Mouse (Mus musculus): Measurements from ENCODE around the gene Wnt16. TPM values are rescaled to one million over a fixed set of nuclear protein-coding genes. Genes with fewer than 3 reads are reported as not detected.

The Wnt16 gene
- polyA plus RNA-seq, 1 experiment from 2014 or later: 0.43 TPM

GRCm38 (mm10) chr6:22293922-22294321 is 5.9 kb downstream of the Wnt16 start:
- H3K36me3 ChIP-seq (ENCODE audit: control insufficient read depth, insufficient read depth, low read length): no peaks in the 10 kb centered on the region

GRCm38 (mm10) chr6:22297028-22297427 is 9.0 kb downstream of the Wnt16 start:
- ATAC-seq (ENCODE audit: low read depth): no peak
- Histone ChIP-seq H3K9me3 (ENCODE audit: control insufficient read depth, low read length) (no peaks in the 10 kb centered on the region), H3K9ac (replicated peaks; ENCODE audit: low read depth, low read length) (no peak overlapping the region), H3K4me3 (ENCODE audit: low read depth, low read length) (no peak overlapping the region), H3K4me2 (ENCODE audit: low read depth, low read length) (no peak overlapping the region), H3K27ac (ENCODE audit: low read depth, low read length) (no peak overlapping the region), H3K27me3 (ENCODE audit: control insufficient read depth, insufficient read depth, low read length) (peaks cover 10% of the 10 kb centered on the region), H3K36me3 (ENCODE audit: control insufficient read depth, insufficient read depth, low read length) (no peaks in the 10 kb centered on the region), H3K4me1 (ENCODE audit: control insufficient read depth, insufficient read depth, low read length) (no peaks in the 10 kb centered on the region)
- WGBS: 85% methylated on average over 6 of the region's 6 CpGs

More at GRCm38 (mm10) chr6:22293922-22294321, 5.9 kb downstream of the Wnt16 start:
- Histone ChIP-seq H3K4me1 (ENCODE audit: control insufficient read depth, insufficient read depth, low read length) (peaks cover 4% of the 10 kb centered on the region; the same call in 1 of the 2 replicates), H3K4me3 (ENCODE audit: low read depth, low read length) (no peak overlapping the region), H3K9me3 (ENCODE audit: control insufficient read depth, low read length) (no peaks in the 10 kb centered on the region), H3K27ac (ENCODE audit: low read depth, low read length) (no peak overlapping the region), H3K9ac (replicated peaks; ENCODE audit: low read depth, low read length) (no peak overlapping the region), H3K4me2 (ENCODE audit: low read depth, low read length) (no peak overlapping the region), H3K27me3 (ENCODE audit: control insufficient read depth, insufficient read depth, low read length) (peaks cover 25% of the 10 kb centered on the region)
- 15% methylated on average over 3 of the region's 3 CpGs for WGBS
- ATAC-seq (ENCODE audit: low read depth): no peak

- 63% methylated on average over 14 of the region's 14 CpGs for WGBS
- H3K36me3 ChIP-seq (ENCODE audit: control insufficient read depth, insufficient read depth, low read length): no peaks in the 10 kb centered on the region
- H3K4me3 ChIP-seq (ENCODE audit: low read depth, low read length): no peak overlapping the region
- no peak overlapping the region for H3K27ac ChIP-seq (ENCODE audit: low read depth, low read length)
- no peaks in the 10 kb centered on the region for H3K4me1 ChIP-seq (ENCODE audit: control insufficient read depth, insufficient read depth, low read length)
- H3K9ac ChIP-seq (replicated peaks; ENCODE audit: low read depth, low read length): no peak overlapping the region
- peaks cover 8% of the 10 kb centered on the region for H3K27me3 ChIP-seq (ENCODE audit: control insufficient read depth, insufficient read depth, low read length)
- H3K4me2 ChIP-seq (ENCODE audit: low read depth, low read length): no peak overlapping the region
- ATAC-seq (ENCODE audit: low read depth): no peak
- H3K9me3 ChIP-seq (ENCODE audit: control insufficient read depth, low read length): no peaks in the 10 kb centered on the region
These were observed 10.0 kb downstream of the Wnt16 start for GRCm38 (mm10) chr6:22298059-22298458.

- Histone ChIP-seq H3K9ac (replicated peaks; ENCODE audit: low read depth, low read length) (no peak overlapping the region), H3K27me3 (ENCODE audit: control insufficient read depth, insufficient read depth, low read length) (no peaks in the 10 kb centered on the region), H3K27ac (ENCODE audit: low read depth, low read length) (no peak overlapping the region), H3K4me1 (ENCODE audit: control insufficient read depth, insufficient read depth, low read length) (no peaks in the 10 kb centered on the region), H3K9me3 (ENCODE audit: control insufficient read depth, low read length) (no peaks in the 10 kb centered on the region), H3K36me3 (ENCODE audit: control insufficient read depth, insufficient read depth, low read length) (no peaks in the 10 kb centered on the region), H3K4me2 (ENCODE audit: low read depth, low read length) (no peak overlapping the region), H3K4me3 (ENCODE audit: low read depth, low read length) (no peak overlapping the region)
- WGBS: 59% methylated on average over 13 of the region's 13 CpGs
- ATAC-seq (ENCODE audit: low read depth): peak; percentile 77; the same call in 1 of the 2 replicates
These were observed 37.5 kb downstream of the Wnt16 start for GRCm38 (mm10) chr6:22325364-22326072.

GRCm38 (mm10) chr6:22326289-22326688 is 38.3 kb downstream of the Wnt16 start:
- H3K4me2 ChIP-seq (ENCODE audit: low read depth, low read length): no peak overlapping the region
- no peaks in the 10 kb centered on the region for H3K27me3 ChIP-seq (ENCODE audit: control insufficient read depth, insufficient read depth, low read length)
- no peak overlapping the region for H3K4me3 ChIP-seq (ENCODE audit: low read depth, low read length)
- no peak overlapping the region for H3K9ac ChIP-seq (replicated peaks; ENCODE audit: low read depth, low read length)
- 90% methylated on average over 4 of the region's 4 CpGs for WGBS
- H3K4me1 ChIP-seq (ENCODE audit: control insufficient read depth, insufficient read depth, low read length): no peaks in the 10 kb centered on the region
- no peaks in the 10 kb centered on the region for H3K9me3 ChIP-seq (ENCODE audit: control insufficient read depth, low read length)
- no peak for ATAC-seq (ENCODE audit: low read depth)
- H3K36me3 ChIP-seq (ENCODE audit: control insufficient read depth, insufficient read depth, low read length): no peaks in the 10 kb centered on the region
- no peak overlapping the region for H3K27ac ChIP-seq (ENCODE audit: low read depth, low read length)

- H3K4me1 ChIP-seq (ENCODE audit: control insufficient read depth, insufficient read depth, low read length): no peaks in the 10 kb centered on the region
- ATAC-seq (ENCODE audit: low read depth): no peak
- H3K36me3 ChIP-seq (ENCODE audit: control insufficient read depth, insufficient read depth, low read length): no peaks in the 10 kb centered on the region
- H3K27ac ChIP-seq (ENCODE audit: low read depth, low read length): no peak overlapping the region
- H3K4me2 ChIP-seq (ENCODE audit: low read depth, low read length): no peak overlapping the region
- H3K27me3 ChIP-seq (ENCODE audit: control insufficient read depth, insufficient read depth, low read length): no peaks in the 10 kb centered on the region
- H3K4me3 ChIP-seq (ENCODE audit: low read depth, low read length): no peak overlapping the region
- H3K9ac ChIP-seq (replicated peaks; ENCODE audit: low read depth, low read length): no peak overlapping the region
- WGBS: 68% methylated on average over 4 of the region's 4 CpGs
- H3K9me3 ChIP-seq (ENCODE audit: control insufficient read depth, low read length): no peaks in the 10 kb centered on the region
These were observed 39.1 kb downstream of the Wnt16 start for GRCm38 (mm10) chr6:22327091-22327490.

GRCm38 (mm10) chr6:22327931-22328330 is 39.9 kb downstream of the Wnt16 start:
- no peak overlapping the region for H3K4me3 ChIP-seq (ENCODE audit: low read depth, low read length)
- H3K9ac ChIP-seq (replicated peaks; ENCODE audit: low read depth, low read length): no peak overlapping the region
- H3K36me3 ChIP-seq (ENCODE audit: control insufficient read depth, insufficient read depth, low read length): no peaks in the 10 kb centered on the region
- no peaks in the 10 kb centered on the region for H3K4me1 ChIP-seq (ENCODE audit: control insufficient read depth, insufficient read depth, low read length)
- H3K9me3 ChIP-seq (ENCODE audit: control insufficient read depth, low read length): no peaks in the 10 kb centered on the region
- no peaks in the 10 kb centered on the region for H3K27me3 ChIP-seq (ENCODE audit: control insufficient read depth, insufficient read depth, low read length)
- H3K27ac ChIP-seq (ENCODE audit: low read depth, low read length): no peak overlapping the region
- 85% methylated on average over 8 of the region's 8 CpGs for whole genome bisulfite sequencing
- H3K4me2 ChIP-seq (ENCODE audit: low read depth, low read length): no peak overlapping the region
- no peak for ATAC-seq (ENCODE audit: low read depth)

- H3K9ac ChIP-seq (replicated peaks; ENCODE audit: low read depth, low read length): no peak overlapping the region
- no peak overlapping the region for H3K4me2 ChIP-seq (ENCODE audit: low read depth, low read length)
- H3K9me3 ChIP-seq (ENCODE audit: control insufficient read depth, low read length): no peaks in the 10 kb centered on the region
- H3K36me3 ChIP-seq (ENCODE audit: control insufficient read depth, insufficient read depth, low read length): no peaks in the 10 kb centered on the region
- no peak for ATAC-seq (ENCODE audit: low read depth)
- no peak overlapping the region for H3K27ac ChIP-seq (ENCODE audit: low read depth, low read length)
- H3K4me3 ChIP-seq (ENCODE audit: low read depth, low read length): no peak overlapping the region
- whole genome bisulfite sequencing: 94% methylated on average over 13 of the region's 13 CpGs
- no peaks in the 10 kb centered on the region for H3K4me1 ChIP-seq (ENCODE audit: control insufficient read depth, insufficient read depth, low read length)
- H3K27me3 ChIP-seq (ENCODE audit: control insufficient read depth, insufficient read depth, low read length): no peaks in the 10 kb centered on the region
These were observed 42.3 kb downstream of the Wnt16 start for GRCm38 (mm10) chr6:22330169-22330960.

GRCm38 (mm10) chr6:22332548-22332947 is 44.5 kb downstream of the Wnt16 start:
- Histone ChIP-seq H3K4me3 (ENCODE audit: low read depth, low read length) (no peak overlapping the region), H3K27ac (ENCODE audit: low read depth, low read length) (no peak overlapping the region), H3K27me3 (ENCODE audit: control insufficient read depth, insufficient read depth, low read length) (no peaks in the 10 kb centered on the region), H3K36me3 (ENCODE audit: control insufficient read depth, insufficient read depth, low read length) (no peaks in the 10 kb centered on the region), H3K9me3 (ENCODE audit: control insufficient read depth, low read length) (no peaks in the 10 kb centered on the region), H3K4me1 (ENCODE audit: control insufficient read depth, insufficient read depth, low read length) (no peaks in the 10 kb centered on the region), H3K4me2 (ENCODE audit: low read depth, low read length) (no peak overlapping the region), H3K9ac (replicated peaks; ENCODE audit: low read depth, low read length) (no peak overlapping the region)
- ATAC-seq (ENCODE audit: low read depth): no peak
- WGBS: 94% methylated on average over 2 of the region's 2 CpGs

Data from neural tube, embryonic 14.5 days (tissue).